Mouse (Mus musculus) heart, embryonic 13.5 days (tissue): ENCODE measurements around the gene Insrr. TPM values are rescaled to one million over a fixed set of nuclear protein-coding genes. Genes with fewer than 3 reads are reported as not detected.

ENCODE experiments used
- ATAC-seq: fragments of 200-750 bp; cut with Nextera tagmentation; 2 replicates; pipeline ENCODE4 v1.8.0; 2017; ENCODE audit warnings: moderate TSS enrichment; ENCODE audit not compliant: insufficient number of reproducible peaks, low FRiP score, low TSS enrichment; ENCODE audit errors: extremely low read depth
- H3K27ac ChIP-seq: fragments of 300-500 bp; sonication (generic); replicated peaks from 2 replicates; pipeline ENCODE4 v1.5.1; 2015; ENCODE audit warnings: moderate library complexity, mild to moderate bottlenecking, inconsistent platforms
- H3K27me3 ChIP-seq: fragments of 300-500 bp; sonication (generic); replicated peaks from 2 replicates; pipeline ENCODE4 v1.6.1; 2015; ENCODE audit warnings: mild to moderate bottlenecking, inconsistent platforms
- H3K36me3 ChIP-seq: fragments of 300-500 bp; sonication (generic); 2 replicates; pipeline ENCODE4 v1.6.1; 2015; ENCODE audit warnings: mild to moderate bottlenecking, inconsistent platforms
- H3K4me1 ChIP-seq: fragments of 300-500 bp; sonication (generic); 2 replicates; pipeline ENCODE4 v1.6.1; 2015; ENCODE audit warnings: inconsistent platforms
- H3K4me2 ChIP-seq: fragments of 300-500 bp; sonication (generic); 2 replicates; pipeline ENCODE4 v1.6.1; 2015; ENCODE audit warnings: inconsistent platforms, mild to moderate bottlenecking, moderate library complexity
- H3K4me3 ChIP-seq: fragments of 300-500 bp; sonication (generic); 2 replicates; pipeline ENCODE4 v1.5.1; 2015; ENCODE audit warnings: moderate library complexity, mild to moderate bottlenecking, inconsistent platforms
- H3K9ac ChIP-seq: fragments of 300-500 bp; sonication (generic); 2 replicates; pipeline ENCODE4 v1.6.1; 2015; ENCODE audit warnings: inconsistent platforms, mild to moderate bottlenecking, moderate library complexity
- H3K9me3 ChIP-seq: fragments of 300-500 bp; sonication (generic); 2 replicates; pipeline ENCODE4 v1.6.1; 2016; ENCODE audit warnings: inconsistent platforms
- WGBS: fragments of 180-500 bp; shearing (Covaris S2); methylation state at CpG from one replicate; pipeline ENCODE4 v1.1.7; 2015; ENCODE audit warnings: mixed read lengths; 5-methylcytosine and 5-hydroxymethylcytosine counted together
- polyA plus RNA-seq: library from polyadenylated mRNA; unstranded; fragments of >200 nt; fragmentation: Nextera tagmentation; extraction: Ambion mirVana; gene quantifications from 2 replicates; pipeline ENCODE4 v1.2.1, GENCODE M21; 2015

The Insrr gene
- polyA plus RNA-seq, 1 experiment from 2014 or later, result 0.08 TPM

GRCm38 (mm10) chr3:87763683-87764289 lies 33.0 kb upstream of the Insrr start:
- H3K27ac ChIP-seq, result peak overlapping the region; percentile 91
- peak overlapping the region; percentile 54 for H3K9ac ChIP-seq
- no peaks in the 10 kb centered on the region for H3K9me3 ChIP-seq
- peak overlapping the region; percentile 72 for H3K4me2 ChIP-seq
- WGBS, result 17% methylated on average over 11 of the region's 15 CpGs
- H3K36me3 ChIP-seq, result peaks cover 11% of the 10 kb centered on the region; the same call in 1 of the 2 replicates
- peak overlapping the region; percentile 37 for H3K4me3 ChIP-seq
- H3K27me3 ChIP-seq, result peaks cover 12% of the 10 kb centered on the region; the same call in 1 of the 2 replicates
- H3K4me1 ChIP-seq, result peaks cover 68% of the 10 kb centered on the region
- ATAC-seq, result 0 out of 2 replicates have a peak, but pooled peaks have one; percentile 17

GRCm38 (mm10) chr3:87764506-87764905 lies 32.2 kb upstream of the Insrr start:
- no peak for ATAC-seq

GRCm38 (mm10) chr3:87765091-87765490 lies 31.7 kb upstream of the Insrr start:
- H3K27ac ChIP-seq, result peak overlapping the region; percentile 91
- peaks cover 71% of the 10 kb centered on the region for H3K4me1 ChIP-seq
- peak overlapping the region; percentile 37 for H3K4me3 ChIP-seq
- H3K9me3 ChIP-seq, result no peaks in the 10 kb centered on the region
- WGBS, result 17% methylated on average over 10 of the region's 10 CpGs
- ATAC-seq, result no peak
- H3K4me2 ChIP-seq, result peak overlapping the region; percentile 72
- H3K9ac ChIP-seq, result peak overlapping the region; percentile 15
- H3K36me3 ChIP-seq, result 0 out of 2 replicates have a peak, but pooled peaks cover 3% of the 10 kb centered on the region
- H3K27me3 ChIP-seq, result peaks cover 18% of the 10 kb centered on the region

More at GRCm38 (mm10) chr3:87764506-87764905, 32.2 kb upstream of the Insrr start:
- Histone ChIP-seq H3K27me3 (peaks cover 14% of the 10 kb centered on the region), H3K4me1 (peaks cover 71% of the 10 kb centered on the region), H3K4me2 (peak overlapping the region; percentile 72), H3K4me3 (peak overlapping the region; percentile 37), H3K36me3 (0 out of 2 replicates have a peak, but pooled peaks cover 7% of the 10 kb centered on the region), H3K9me3 (no peaks in the 10 kb centered on the region), H3K27ac (peak overlapping the region; percentile 91), H3K9ac (peak overlapping the region; percentile 54)
- WGBS, result 16% methylated on average over 10 of the region's 10 CpGs

- Histone ChIP-seq H3K4me2 (peak overlapping the region; percentile 72), H3K36me3 (no peaks in the 10 kb centered on the region), H3K9ac (peak overlapping the region; percentile 15; the same call in 1 of the 2 replicates), H3K4me3 (no peak overlapping the region), H3K27ac (peak overlapping the region; percentile 91), H3K9me3 (no peaks in the 10 kb centered on the region), H3K4me1 (peaks cover 71% of the 10 kb centered on the region), H3K27me3 (peaks cover 22% of the 10 kb centered on the region)
- ATAC-seq, result no peak
- WGBS, result 54% methylated on average over 5 of the region's 5 CpGs
Measured at GRCm38 (mm10) chr3:87765631-87766283, 31.0 kb upstream of the Insrr start.

- no peak overlapping the region for H3K4me3 ChIP-seq
- no peaks in the 10 kb centered on the region for H3K9me3 ChIP-seq
- H3K9ac ChIP-seq, result 0 out of 2 replicates have a peak overlapping the region, but pooled peaks have one; percentile 6
- peaks cover 26% of the 10 kb centered on the region for H3K27me3 ChIP-seq
- H3K4me2 ChIP-seq, result peak overlapping the region; percentile 72
- H3K36me3 ChIP-seq, result no peaks in the 10 kb centered on the region
- WGBS, result 75% methylated on average over 3 of the region's 3 CpGs
- peak overlapping the region; percentile 91 for H3K27ac ChIP-seq
- no peak for ATAC-seq
- peaks cover 69% of the 10 kb centered on the region for H3K4me1 ChIP-seq
Measured at GRCm38 (mm10) chr3:87766284-87766667, 30.5 kb upstream of the Insrr start.

- Histone ChIP-seq H3K4me1 (peaks cover 54% of the 10 kb centered on the region), H3K27ac (peak overlapping the region; percentile 82)
Measured at GRCm38 (mm10) chr3:87767764-87768163, 29.0 kb upstream of the Insrr start.

GRCm38 (mm10) chr3:87768431-87768830 lies 28.3 kb upstream of the Insrr start:
- no peaks in the 10 kb centered on the region for H3K36me3 ChIP-seq
- peaks cover 47% of the 10 kb centered on the region for H3K27me3 ChIP-seq
- peak overlapping the region; percentile 65 for H3K4me3 ChIP-seq
- H3K27ac ChIP-seq, result peak overlapping the region; percentile 82
- peak overlapping the region; percentile 72 for H3K4me2 ChIP-seq
- peak overlapping the region; percentile 82 for H3K9ac ChIP-seq
- no peaks in the 10 kb centered on the region for H3K9me3 ChIP-seq
- peaks cover 48% of the 10 kb centered on the region for H3K4me1 ChIP-seq
- WGBS, result 31% methylated on average over 6 of the region's 6 CpGs
- no peak for ATAC-seq

More at GRCm38 (mm10) chr3:87767764-87768163, 29.0 kb upstream of the Insrr start:
- WGBS, result 58% methylated on average over 8 of the region's 8 CpGs
- Histone ChIP-seq H3K4me3 (peak overlapping the region; percentile 65), H3K27me3 (peaks cover 40% of the 10 kb centered on the region), H3K4me2 (peak overlapping the region; percentile 72), H3K9ac (peak overlapping the region; percentile 82), H3K36me3 (no peaks in the 10 kb centered on the region), H3K9me3 (no peaks in the 10 kb centered on the region)
- no peak for ATAC-seq

- ATAC-seq, result peak; percentile 67; the same call in 1 of the 2 replicates
- WGBS, result under 1% methylated on average over 37 of the region's 37 CpGs
- Histone ChIP-seq H3K36me3 (no peaks in the 10 kb centered on the region), H3K9me3 (no peaks in the 10 kb centered on the region), H3K4me1 (peaks cover 44% of the 10 kb centered on the region), H3K4me3 (peak overlapping the region; percentile 65), H3K4me2 (peak overlapping the region; percentile 72), H3K27ac (peak overlapping the region; percentile 82), H3K9ac (peak overlapping the region; percentile 82), H3K27me3 (peaks cover 49% of the 10 kb centered on the region)
Measured at GRCm38 (mm10) chr3:87768844-87769243, 27.9 kb upstream of the Insrr start.

GRCm38 (mm10) chr3:87769506-87769905 lies 27.2 kb upstream of the Insrr start:
- no peak for ATAC-seq
- H3K27me3 ChIP-seq, result peaks cover 56% of the 10 kb centered on the region
- H3K4me1 ChIP-seq, result peaks cover 38% of the 10 kb centered on the region
- peak overlapping the region; percentile 72 for H3K4me2 ChIP-seq
- H3K4me3 ChIP-seq, result no peak overlapping the region
- H3K27ac ChIP-seq, result no peak overlapping the region
- no peaks in the 10 kb centered on the region for H3K36me3 ChIP-seq
- WGBS, result 69% methylated on average over 8 of the region's 8 CpGs
- no peaks in the 10 kb centered on the region for H3K9me3 ChIP-seq
- H3K9ac ChIP-seq, result no peak overlapping the region

- Histone ChIP-seq H3K27ac (no peak overlapping the region), H3K4me1 (peaks cover 30% of the 10 kb centered on the region), H3K4me2 (no peak overlapping the region), H3K27me3 (peaks cover 63% of the 10 kb centered on the region), H3K4me3 (no peak overlapping the region), H3K36me3 (no peaks in the 10 kb centered on the region), H3K9ac (no peak overlapping the region), H3K9me3 (no peaks in the 10 kb centered on the region)
- WGBS, result under 1% methylated on average over 4 of the region's 4 CpGs
- ATAC-seq, result no peak
Measured at GRCm38 (mm10) chr3:87770280-87770679, 26.5 kb upstream of the Insrr start.

- Histone ChIP-seq H3K36me3 (no peaks in the 10 kb centered on the region), H3K9ac (no peak overlapping the region), H3K4me3 (no peak overlapping the region), H3K4me2 (no peak overlapping the region), H3K27ac (no peak overlapping the region), H3K27me3 (peaks cover 69% of the 10 kb centered on the region), H3K4me1 (peaks cover 22% of the 10 kb centered on the region), H3K9me3 (no peaks in the 10 kb centered on the region)
- 44% methylated on average over 6 of the region's 6 CpGs for WGBS
- ATAC-seq, result no peak
Measured at GRCm38 (mm10) chr3:87771088-87771487, 25.7 kb upstream of the Insrr start.
